Mouse (Mus musculus) stomach, embryonic 16.5 days (tissue): ENCODE data around the gene Tcp10c. TPM values are rescaled to one million over a fixed set of nuclear protein-coding genes. Genes with fewer than 3 reads are reported as not detected.
"Not testable (repeated sequence)": the region's sequence is repeated elsewhere in the genome, so short reads cannot be mapped to it uniquely, and the experiment has no call there.

Source experiments
- ATAC-seq: fragments of 200-750 bp; cut with Nextera tagmentation; 2 replicates; pipeline ENCODE4 v1.8.0; 2017; ENCODE audit warnings: moderate number of reproducible peaks, moderate TSS enrichment; ENCODE audit not compliant: insufficient read depth, low FRiP score
- H3K27ac ChIP-seq: fragments of 300-500 bp; sonication (generic); 2 replicates; pipeline ENCODE4 v1.5.1; 2014; ENCODE audit warnings: low read length
- H3K27me3 ChIP-seq: fragments of 300-500 bp; sonication (generic); 2 replicates; pipeline ENCODE4 v1.6.1; 2014; ENCODE audit warnings: low read length, control low read depth, mixed read lengths; ENCODE audit not compliant: control insufficient read depth, insufficient read depth
- H3K36me3 ChIP-seq: fragments of 300-500 bp; sonication (generic); 2 replicates; pipeline ENCODE4 v1.6.1; 2014; ENCODE audit warnings: low read length; ENCODE audit not compliant: control insufficient read depth, insufficient read depth
- H3K4me1 ChIP-seq: fragments of 300-500 bp; sonication (generic); 2 replicates; pipeline ENCODE4 v1.6.1; 2014; ENCODE audit warnings: low read length, control low read depth, mixed read lengths; ENCODE audit not compliant: control insufficient read depth, insufficient read depth
- H3K4me2 ChIP-seq: fragments of 300-500 bp; sonication (generic); 2 replicates; pipeline ENCODE4 v1.6.1; 2014; ENCODE audit warnings: low read depth, low read length, mixed read lengths
- H3K4me3 ChIP-seq: fragments of 300-500 bp; sonication (generic); replicated peaks from 2 replicates; pipeline ENCODE4 v1.5.1; 2014; ENCODE audit warnings: mild to moderate bottlenecking, low read length
- H3K9ac ChIP-seq: fragments of 300-500 bp; sonication (generic); 2 replicates; pipeline ENCODE4 v1.6.1; 2014; ENCODE audit warnings: low read length
- H3K9me3 ChIP-seq: fragments of 300-500 bp; sonication (generic); replicated peaks from 2 replicates; pipeline ENCODE4 v1.6.1; 2016; ENCODE audit warnings: low read length, control low read depth; ENCODE audit not compliant: control insufficient read depth
- WGBS: fragments of 180-500 bp; shearing (Covaris S2); extraction: QIAGEN DNeasy Blood & Tissue Kit; methylation state at CpG from one replicate; pipeline ENCODE4 v1.1.7; 2014; 5-methylcytosine and 5-hydroxymethylcytosine counted together
- polyA plus RNA-seq: library from polyadenylated mRNA; unstranded; fragments of >200 nt; fragmentation: Nextera tagmentation; extraction: Ambion mirVana; gene quantifications from 2 replicates; pipeline ENCODE4 v1.2.1, GENCODE M21; 2015

Gene Tcp10c
- polyA plus RNA-seq, 1 experiment from 2014 or later, result not detected

DNA sequence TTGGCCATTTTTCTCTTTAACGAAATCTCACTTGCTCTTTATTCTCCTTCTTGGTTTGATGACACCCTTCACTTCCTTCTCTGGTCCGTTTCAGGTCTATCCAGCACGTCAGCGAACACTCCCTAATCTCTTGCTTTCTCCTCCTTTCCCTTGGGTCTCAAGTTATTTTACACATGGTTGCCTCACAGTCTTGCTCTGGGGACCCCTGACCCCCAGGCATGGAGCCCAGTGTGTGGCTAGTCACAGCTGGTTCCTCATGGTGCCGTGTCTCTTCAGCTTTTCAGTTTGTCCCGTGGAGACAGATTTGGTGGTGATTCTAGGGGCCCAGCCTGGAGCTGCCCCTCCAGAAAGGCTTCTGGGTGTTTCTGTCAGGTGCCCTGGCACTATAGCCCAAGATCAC, 16.4 kb downstream of the Tcp10c start:
- H3K4me2 ChIP-seq, H3K4me3 ChIP-seq, ATAC-seq, H3K9ac ChIP-seq, H3K4me1 ChIP-seq, H3K27me3 ChIP-seq, H3K36me3 ChIP-seq, H3K9me3 ChIP-seq, H3K27ac ChIP-seq: not testable (repeated sequence)
- WGBS, result 73% methylated on average over 4 of the region's 6 CpGs

DNA sequence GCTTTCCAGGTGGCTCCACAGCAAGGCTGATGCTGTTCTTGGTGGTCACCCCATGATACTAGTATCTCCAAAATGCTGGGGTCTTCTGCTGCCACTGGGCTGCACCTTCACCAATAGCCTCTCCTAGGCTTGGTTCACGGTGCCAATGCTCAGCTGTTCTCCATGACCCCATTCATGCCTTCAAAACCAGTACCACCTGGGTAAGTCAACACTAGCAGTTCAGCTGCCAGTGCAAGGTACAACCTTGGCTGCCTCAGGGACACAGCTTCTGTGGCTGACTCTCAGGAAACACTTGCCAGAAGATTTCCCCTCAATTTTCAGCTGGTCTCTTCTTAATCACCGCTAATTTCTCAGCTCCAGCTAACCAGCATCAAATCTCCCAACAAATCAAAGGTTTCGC, 24.0 kb downstream of the Tcp10c start:
- not testable (repeated sequence) for H3K4me1 ChIP-seq, H3K4me2 ChIP-seq, H3K4me3 ChIP-seq, ATAC-seq, H3K27me3 ChIP-seq, H3K9me3 ChIP-seq, H3K9ac ChIP-seq, H3K36me3 ChIP-seq, H3K27ac ChIP-seq
- 83% methylated on average over 3 of the region's 3 CpGs for WGBS

- not testable (repeated sequence) for H3K9ac ChIP-seq, ATAC-seq, H3K27me3 ChIP-seq, H3K4me2 ChIP-seq, H3K27ac ChIP-seq, H3K4me3 ChIP-seq, H3K9me3 ChIP-seq, H3K36me3 ChIP-seq, H3K4me1 ChIP-seq
- 76% methylated on average over 5 of the region's 7 CpGs for WGBS
These were observed 25.7 kb downstream of the Tcp10c start for GRCm38 (mm10) chr17:13379951-13380615.

DNA sequence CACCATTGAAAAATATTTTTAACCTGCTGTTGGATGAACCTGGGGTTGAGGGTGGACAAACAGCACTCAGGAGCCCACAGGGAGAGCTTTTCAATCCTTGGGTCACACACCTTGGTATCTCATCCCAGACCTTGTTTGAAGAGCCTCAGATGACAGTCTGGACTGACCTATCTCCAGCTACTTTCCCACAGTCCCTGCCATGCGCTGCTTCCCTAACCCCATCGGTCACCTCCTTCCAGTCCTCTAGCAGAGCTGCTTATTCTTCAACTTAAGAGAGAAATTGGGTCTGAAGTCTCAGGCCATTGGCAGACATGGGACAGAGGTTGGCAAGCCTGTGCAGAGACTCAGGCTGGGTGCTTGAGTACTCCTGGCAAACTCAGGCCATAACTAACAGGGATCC, 26.9 kb downstream of the Tcp10c start:
- WGBS, result 92% methylated on average over 2 of the region's 2 CpGs
- H3K4me3 ChIP-seq, ATAC-seq, H3K9ac ChIP-seq, H3K4me2 ChIP-seq, H3K36me3 ChIP-seq, H3K27me3 ChIP-seq, H3K4me1 ChIP-seq, H3K27ac ChIP-seq, H3K9me3 ChIP-seq: not testable (repeated sequence)

DNA sequence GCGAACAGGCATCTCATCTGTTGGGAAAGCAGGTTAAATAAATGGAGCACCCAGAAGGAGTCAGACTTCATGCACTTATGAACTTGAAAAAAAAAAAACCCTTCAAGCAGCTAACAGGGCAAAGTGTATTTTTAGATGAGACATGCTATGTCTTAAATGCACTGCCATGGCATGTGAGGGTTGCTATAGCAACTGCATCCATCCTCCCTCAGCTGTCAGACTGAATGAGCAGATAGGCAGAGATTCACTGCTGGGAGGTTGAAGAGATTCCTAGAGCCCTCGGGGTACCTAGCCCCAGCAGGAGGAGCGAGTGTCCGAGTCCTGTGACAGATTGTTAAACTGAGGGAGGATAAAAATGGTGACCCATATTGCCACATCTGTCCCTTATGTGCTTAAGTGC, 36.6 kb downstream of the Tcp10c start:
- WGBS, result no CpG with 5 or more reads among the region's 4 CpGs
- H3K27ac ChIP-seq, H3K4me3 ChIP-seq, H3K36me3 ChIP-seq, H3K9me3 ChIP-seq, H3K4me2 ChIP-seq, H3K27me3 ChIP-seq, H3K4me1 ChIP-seq, ATAC-seq, H3K9ac ChIP-seq: not testable (repeated sequence)

GRCm38 (mm10) chr17:13399961-13400360, 45.6 kb downstream of the Tcp10c start:
- H3K27ac ChIP-seq, H3K4me1 ChIP-seq, H3K9ac ChIP-seq, H3K4me2 ChIP-seq, H3K36me3 ChIP-seq, H3K4me3 ChIP-seq, ATAC-seq, H3K27me3 ChIP-seq, H3K9me3 ChIP-seq: not testable (repeated sequence)
- 88% methylated on average over 4 of the region's 5 CpGs for WGBS

- H3K9ac ChIP-seq, H3K4me1 ChIP-seq, H3K4me3 ChIP-seq, H3K27me3 ChIP-seq, H3K9me3 ChIP-seq, ATAC-seq, H3K27ac ChIP-seq, H3K4me2 ChIP-seq, H3K36me3 ChIP-seq: not testable (repeated sequence)
These were observed 47.7 kb downstream of the Tcp10c start for GRCm38 (mm10) chr17:13402118-13402517.

DNA sequence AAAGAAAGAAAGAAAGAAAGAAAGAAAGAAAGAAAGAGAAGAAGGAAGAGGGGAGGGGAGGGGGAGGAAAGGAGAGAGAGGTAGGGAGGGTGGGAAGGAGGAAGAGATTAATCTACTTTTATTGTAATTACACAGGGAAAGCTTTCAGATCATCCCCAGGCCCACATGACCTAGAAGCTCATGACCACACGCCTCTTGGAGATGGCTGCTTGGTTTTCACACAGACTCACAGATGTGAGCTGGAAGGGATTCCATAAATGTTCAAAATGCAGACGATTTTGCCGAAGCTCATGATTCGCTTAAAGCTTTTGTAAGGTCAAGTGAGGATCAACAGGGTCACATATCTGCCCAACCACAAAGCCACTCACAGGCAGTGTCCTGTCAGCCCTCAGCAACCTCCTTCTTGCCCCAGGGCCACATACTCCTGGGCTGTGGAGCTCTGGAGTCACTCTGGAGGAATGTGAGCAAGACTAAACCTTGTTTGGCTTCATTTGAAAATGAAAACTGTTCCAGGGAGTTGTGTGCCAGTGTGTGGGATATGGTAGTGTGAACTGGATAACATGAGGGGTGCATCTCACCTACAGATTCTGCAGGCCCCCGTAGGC, 49.3 kb downstream of the Tcp10c start:
- not testable (repeated sequence) for H3K4me2 ChIP-seq, H3K4me3 ChIP-seq, H3K27me3 ChIP-seq, H3K9me3 ChIP-seq, ATAC-seq, H3K4me1 ChIP-seq, H3K36me3 ChIP-seq, H3K27ac ChIP-seq, H3K9ac ChIP-seq
- whole genome bisulfite sequencing, result 77% methylated on average over 5 of the region's 5 CpGs

GRCm38 (mm10) chr17:13406023-13406422, 51.7 kb downstream of the Tcp10c start:
- ATAC-seq, H3K27me3 ChIP-seq, H3K4me3 ChIP-seq, H3K4me1 ChIP-seq, H3K9me3 ChIP-seq, H3K36me3 ChIP-seq, H3K27ac ChIP-seq, H3K4me2 ChIP-seq, H3K9ac ChIP-seq: not testable (repeated sequence)
- WGBS, result 86% methylated on average over 3 of the region's 3 CpGs
